Mouse (Mus musculus) embryonic facial prominence, embryonic 14.5 days (tissue): ENCODE results near the gene Gpc5. TPM values are rescaled to one million over a fixed set of nuclear protein-coding genes. Genes with fewer than 3 reads are reported as not detected.

ENCODE experiments used
- ATAC-seq: fragments of 200-750 bp; cut with Nextera tagmentation; 2 replicates; pipeline ENCODE4 v1.8.0; 2017; ENCODE audit warnings: low read depth, moderate number of reproducible peaks, moderate TSS enrichment
- DNase-seq: peaks from one replicate; pipeline ENCODE4 v3.0.0-alpha.2; 2015; ENCODE audit warnings: low spot score
- H3K27ac ChIP-seq: fragments of 300-500 bp; sonication (generic); replicated peaks from 2 replicates; pipeline ENCODE4 v1.5.1; 2014; ENCODE audit warnings: low read depth, mild to moderate bottlenecking, low read length, moderate library complexity
- H3K27me3 ChIP-seq: fragments of 300-500 bp; sonication (generic); replicated peaks from 2 replicates; pipeline ENCODE4 v1.6.1; 2014; ENCODE audit warnings: low read length; ENCODE audit not compliant: control insufficient read depth, insufficient read depth
- H3K36me3 ChIP-seq: fragments of 300-500 bp; sonication (generic); 2 replicates; pipeline ENCODE4 v1.6.1; 2014; ENCODE audit warnings: low read length, mixed read lengths; ENCODE audit not compliant: control insufficient read depth, insufficient read depth
- H3K4me1 ChIP-seq: fragments of 300-500 bp; sonication (generic); 2 replicates; pipeline ENCODE4 v1.6.1; 2014; ENCODE audit warnings: antibody characterized with exemption, low read length; ENCODE audit not compliant: control insufficient read depth, insufficient read depth
- H3K4me2 ChIP-seq: fragments of 300-500 bp; sonication (generic); 2 replicates; pipeline ENCODE4 v1.6.1; 2014; ENCODE audit warnings: low read depth, mild to moderate bottlenecking, low read length, moderate library complexity, mixed read lengths
- H3K4me3 ChIP-seq: fragments of 300-500 bp; sonication (generic); 2 replicates; pipeline ENCODE4 v1.5.1; 2014; ENCODE audit warnings: low read depth, mild to moderate bottlenecking, low read length
- H3K9ac ChIP-seq: fragments of 300-500 bp; sonication (generic); 2 replicates; pipeline ENCODE4 v1.6.1; 2014; ENCODE audit warnings: low read depth, mild to moderate bottlenecking, low read length, moderate library complexity, mixed read lengths
- H3K9me3 ChIP-seq: fragments of 300-500 bp; sonication (generic); 2 replicates; pipeline ENCODE4 v1.6.1; 2016; ENCODE audit warnings: low read length; ENCODE audit not compliant: control insufficient read depth
- WGBS: fragments of 180-500 bp; shearing (Covaris S2); extraction: QIAGEN DNeasy Blood & Tissue Kit; methylation state at CpG from one replicate; pipeline ENCODE4 v1.1.7; 2014; 5-methylcytosine and 5-hydroxymethylcytosine counted together
- polyA plus RNA-seq: library from polyadenylated mRNA; unstranded; fragments of >200 nt; fragmentation: Nextera tagmentation; extraction: Ambion mirVana; gene quantifications from 2 replicates; pipeline ENCODE4 v1.2.1, GENCODE M21; 2014

Gene Gpc5
- polyA plus RNA-seq, 1 experiment from 2014 or later, result 0.31 TPM

- Histone ChIP-seq H3K4me2 (no peak overlapping the region), H3K4me3 (no peak overlapping the region), H3K27ac (no peak overlapping the region), H3K9me3 (no peaks in the 10 kb centered on the region), H3K27me3 (no peaks in the 10 kb centered on the region), H3K4me1 (no peaks in the 10 kb centered on the region), H3K9ac (no peak overlapping the region), H3K36me3 (no peaks in the 10 kb centered on the region)
- ATAC-seq, result no peak
- DNase-seq, result no peak
- WGBS, result 53% methylated on average over 4 of the region's 4 CpGs
Observed at GRCm38 (mm10) chr14:116456211-116456610, 1364.2 kb downstream of the Gpc5 start.

GRCm38 (mm10) chr14:116473378-116474179, 1381.6 kb downstream of the Gpc5 start:
- no peak overlapping the region for H3K4me2 ChIP-seq
- DNase-seq, result no peak
- no peak overlapping the region for H3K4me3 ChIP-seq
- WGBS, result 72% methylated on average over 8 of the region's 8 CpGs
- H3K36me3 ChIP-seq, result no peaks in the 10 kb centered on the region
- H3K4me1 ChIP-seq, result no peaks in the 10 kb centered on the region
- no peaks in the 10 kb centered on the region for H3K9me3 ChIP-seq
- no peak for ATAC-seq
- H3K27me3 ChIP-seq, result no peaks in the 10 kb centered on the region
- no peak overlapping the region for H3K27ac ChIP-seq
- H3K9ac ChIP-seq, result no peak overlapping the region

GRCm38 (mm10) chr14:116494285-116494850, 1402.4 kb downstream of the Gpc5 start:
- ATAC-seq (no peak), DNase-seq (peak; percentile 6)
- H3K9me3 ChIP-seq, result no peaks in the 10 kb centered on the region
- H3K4me3 ChIP-seq, result no peak overlapping the region
- 18% methylated on average over 1 of the region's 1 CpGs for WGBS
- no peaks in the 10 kb centered on the region for H3K36me3 ChIP-seq
- no peaks in the 10 kb centered on the region for H3K27me3 ChIP-seq
- H3K9ac ChIP-seq, result no peak overlapping the region
- no peaks in the 10 kb centered on the region for H3K4me1 ChIP-seq
- no peak overlapping the region for H3K4me2 ChIP-seq
- no peak overlapping the region for H3K27ac ChIP-seq

GRCm38 (mm10) chr14:116538216-116538615, 1446.2 kb downstream of the Gpc5 start:
- no peaks in the 10 kb centered on the region for H3K4me1 ChIP-seq
- 83% methylated on average over 3 of the region's 3 CpGs for WGBS
- H3K36me3 ChIP-seq, result no peaks in the 10 kb centered on the region
- H3K27me3 ChIP-seq, result no peaks in the 10 kb centered on the region
- H3K9me3 ChIP-seq, result no peaks in the 10 kb centered on the region
- DNase-seq (no peak), ATAC-seq (no peak)
- no peak overlapping the region for H3K9ac ChIP-seq
- no peak overlapping the region for H3K4me2 ChIP-seq
- no peak overlapping the region for H3K27ac ChIP-seq
- no peak overlapping the region for H3K4me3 ChIP-seq

GRCm38 (mm10) chr14:116543746-116544145, 1451.7 kb downstream of the Gpc5 start:
- no peak overlapping the region for H3K4me2 ChIP-seq
- no peaks in the 10 kb centered on the region for H3K4me1 ChIP-seq
- no peak for ATAC-seq
- H3K9me3 ChIP-seq, result no peaks in the 10 kb centered on the region
- no peak overlapping the region for H3K27ac ChIP-seq
- H3K9ac ChIP-seq, result no peak overlapping the region
- no peaks in the 10 kb centered on the region for H3K27me3 ChIP-seq
- H3K4me3 ChIP-seq, result no peak overlapping the region
- no peak for DNase-seq
- no peaks in the 10 kb centered on the region for H3K36me3 ChIP-seq

- no peaks in the 10 kb centered on the region for H3K9me3 ChIP-seq
- H3K9ac ChIP-seq, result no peak overlapping the region
- 30% methylated on average over 5 of the region's 5 CpGs for WGBS
- no peak overlapping the region for H3K4me2 ChIP-seq
- H3K27ac ChIP-seq, result no peak overlapping the region
- no peak for ATAC-seq
- H3K36me3 ChIP-seq, result no peaks in the 10 kb centered on the region
- no peak for DNase-seq
- H3K27me3 ChIP-seq, result no peaks in the 10 kb centered on the region
- H3K4me1 ChIP-seq, result 0 out of 2 replicates have a peak, but pooled peaks cover 3% of the 10 kb centered on the region
- H3K4me3 ChIP-seq, result no peak overlapping the region
Observed at GRCm38 (mm10) chr14:116551401-116551800, 1459.4 kb downstream of the Gpc5 start.

GRCm38 (mm10) chr14:116553316-116553715, 1461.3 kb downstream of the Gpc5 start:
- H3K9ac ChIP-seq, result no peak overlapping the region
- H3K4me3 ChIP-seq, result no peak overlapping the region
- ATAC-seq (no peak), DNase-seq (peak; percentile 51)
- no peak overlapping the region for H3K4me2 ChIP-seq
- H3K4me1 ChIP-seq, result 0 out of 2 replicates have a peak, but pooled peaks cover 3% of the 10 kb centered on the region
- whole genome bisulfite sequencing, result 37% methylated on average over 7 of the region's 7 CpGs
- no peaks in the 10 kb centered on the region for H3K27me3 ChIP-seq
- H3K36me3 ChIP-seq, result no peaks in the 10 kb centered on the region
- no peak overlapping the region for H3K27ac ChIP-seq
- H3K9me3 ChIP-seq, result no peaks in the 10 kb centered on the region

- no peak for DNase-seq
- H3K9me3 ChIP-seq, result no peaks in the 10 kb centered on the region
- ATAC-seq, result no peak
- no peak overlapping the region for H3K9ac ChIP-seq
- H3K4me3 ChIP-seq, result no peak overlapping the region
- H3K4me1 ChIP-seq, result 0 out of 2 replicates have a peak, but pooled peaks cover 2% of the 10 kb centered on the region
- no peak overlapping the region for H3K4me2 ChIP-seq
- 81% methylated on average over 9 of the region's 9 CpGs for WGBS
- no peak overlapping the region for H3K27ac ChIP-seq
- H3K27me3 ChIP-seq, result no peaks in the 10 kb centered on the region
- no peaks in the 10 kb centered on the region for H3K36me3 ChIP-seq
Observed at GRCm38 (mm10) chr14:116558141-116558800, 1466.3 kb downstream of the Gpc5 start.
